Mouse (Mus musculus) kidney, adult 18-20 months (tissue): ENCODE measurements at regions not wholly inside any gene's neighbourhood (a gene's known extent, or its start where the extent isn't known, plus 50 kb on each side); places are given as distances from the start of the nearest gene placed in this dataset.

Experiments used
- DNase-seq: peaks from one replicate; pipeline ENCODE4 v3.0.0; 2021

DNA sequence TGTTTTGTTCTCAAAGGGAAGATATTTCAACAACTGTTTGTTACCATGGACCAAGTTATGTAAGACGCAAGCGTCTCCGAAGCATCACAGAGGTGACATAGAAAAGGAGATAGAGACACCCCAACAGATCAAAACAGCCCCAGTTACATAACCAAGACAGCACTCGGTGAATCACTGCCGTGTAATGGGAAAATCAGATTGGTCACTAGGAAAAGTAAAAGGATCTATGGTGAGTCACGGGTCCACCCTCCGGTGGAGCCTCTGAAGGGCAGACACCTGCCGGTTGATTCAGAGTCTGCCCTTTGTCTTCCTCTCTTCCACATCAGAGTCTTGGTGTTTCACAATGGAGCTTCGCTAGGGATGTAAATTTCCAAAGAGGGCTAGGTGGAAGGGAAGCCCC is 62.9 kb upstream of the Odc1 start:
- DNase-seq: peak; percentile 1

GRCm38 (mm10) chr12:17482196-17482595 is 62.4 kb upstream of the Odc1 start:
- DNase-seq: no peak

GRCm38 (mm10) chr12:17484448-17484847 is 60.1 kb upstream of the Odc1 start:
- peak; percentile 43 for DNase-seq

- DNase-seq: peak; percentile 0
Observed at GRCm38 (mm10) chr12:17486062-17486770, 58.4 kb upstream of the Odc1 start.

- DNase-seq: no peak
Observed at GRCm38 (mm10) chr12:17487336-17487735, 57.3 kb upstream of the Odc1 start.

DNA sequence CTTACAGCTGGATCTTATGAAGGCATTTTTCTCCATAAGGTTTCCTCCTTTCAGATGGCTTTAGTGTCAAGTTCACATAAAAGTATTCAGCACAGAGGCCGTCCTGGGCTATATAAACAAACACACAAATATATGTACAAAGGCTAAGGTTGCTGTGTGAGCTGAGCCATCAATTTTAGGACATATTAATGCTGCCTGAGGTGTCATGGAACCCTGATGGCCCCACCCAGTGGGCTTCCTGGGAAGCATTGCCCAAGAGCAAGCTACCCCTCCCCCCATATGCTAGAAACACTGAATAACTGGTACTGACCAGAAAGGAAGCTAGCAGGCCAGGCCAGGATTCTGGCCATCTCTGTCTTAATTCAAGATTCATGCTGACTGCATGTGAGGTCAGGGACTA is 56.4 kb upstream of the Odc1 start:
- DNase-seq: no peak

DNA sequence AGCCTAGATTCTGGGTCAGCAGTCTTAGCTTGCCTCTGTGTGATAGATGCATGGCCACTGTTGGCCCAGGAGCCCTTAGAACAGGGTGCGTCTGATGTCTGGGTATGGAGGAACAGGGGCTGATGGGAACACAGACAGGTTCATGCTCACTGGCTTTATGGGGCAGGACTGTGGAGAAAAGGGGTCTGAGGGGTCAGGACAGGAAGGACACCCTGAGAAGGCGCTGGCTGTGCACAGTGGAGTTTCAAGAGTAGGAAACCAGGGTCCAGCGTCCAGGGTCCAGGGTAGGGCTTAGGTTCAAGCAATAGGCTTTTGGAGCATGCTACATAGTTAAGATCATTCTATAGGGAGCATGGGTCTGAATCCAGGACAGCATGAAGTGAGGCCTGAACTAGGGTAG is 54.6 kb upstream of the Odc1 start:
- no peak for DNase-seq

DNA sequence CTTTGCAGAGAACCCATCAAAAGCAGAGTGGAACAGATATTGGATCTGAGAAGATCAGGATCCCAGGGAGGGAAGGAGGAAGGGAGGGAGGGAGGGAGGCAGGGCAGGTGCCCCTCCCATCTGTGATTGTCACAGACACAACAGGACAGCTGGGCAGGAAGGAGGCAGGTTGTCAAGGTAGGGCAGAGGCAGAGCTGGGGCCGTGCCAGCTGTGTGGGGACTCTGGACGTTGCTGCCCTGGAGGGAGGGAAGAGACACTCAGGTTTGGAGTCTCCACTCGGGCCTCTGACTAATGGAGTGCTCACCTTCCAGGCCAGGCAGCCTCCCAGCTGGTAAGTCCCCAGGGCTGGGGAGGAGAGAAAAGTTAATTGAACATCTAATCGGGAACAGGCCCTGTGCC is 52.0 kb upstream of the Odc1 start:
- DNase-seq: no peak

DNA sequence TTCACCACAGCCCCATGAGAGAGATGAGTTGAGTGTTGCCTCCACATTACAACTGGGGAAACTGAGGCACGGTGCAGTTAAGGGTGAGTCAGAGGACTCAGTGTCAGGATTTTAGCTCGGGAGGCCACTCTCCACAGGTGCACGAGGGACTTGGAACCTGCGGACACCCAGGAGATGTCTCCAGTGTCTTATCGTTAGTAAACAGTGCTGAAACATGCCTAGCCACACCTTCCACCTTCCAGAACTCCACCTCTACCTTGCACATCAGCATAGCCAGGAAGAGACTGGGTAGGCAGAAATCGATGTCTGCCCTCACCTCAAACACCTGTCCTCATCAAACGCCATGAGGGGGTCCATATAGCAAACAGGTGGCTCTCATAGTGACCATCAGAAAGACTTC is 51.5 kb upstream of the Odc1 start:
- no peak for DNase-seq

GRCm38 (mm10) chr12:17493810-17494209 is 50.8 kb upstream of the Odc1 start:
- no peak for DNase-seq
